Mouse (Mus musculus): ENCODE measurements around the gene Bcl6. TPM values are rescaled to one million over a fixed set of nuclear protein-coding genes. Genes with fewer than 3 reads are reported as not detected.

Bcl6 gene
- polyA plus RNA-seq, 1 experiment from 2014 or later, result 0.49 TPM

GRCm38 (mm10) chr16:24021722-24022121 is 33.1 kb upstream of the Bcl6 start:
- no peak for ATAC-seq (replicated peaks; ENCODE audit: low FRiP score, low TSS enrichment, low read depth)

GRCm38 (mm10) chr16:24016742-24017141 is 28.1 kb upstream of the Bcl6 start:
- Histone ChIP-seq H3K9ac (ENCODE audit: low read length) (no peak overlapping the region), H3K27me3 (replicated peaks; ENCODE audit: control insufficient read depth, insufficient read depth, low read length) (no peaks in the 10 kb centered on the region), H3K36me3 (ENCODE audit: control insufficient read depth, insufficient read depth, low read length) (no peaks in the 10 kb centered on the region), H3K4me2 (ENCODE audit: low read length) (no peak overlapping the region), H3K9me3 (ENCODE audit: control insufficient read depth, low read length) (no peaks in the 10 kb centered on the region), H3K27ac (ENCODE audit: low read depth) (no peak overlapping the region), H3K4me3 (ENCODE audit: low read depth, low read length) (no peak overlapping the region), H3K4me1 (replicated peaks; ENCODE audit: control insufficient read depth, insufficient read depth, low read length) (no peaks in the 10 kb centered on the region)
- 69% methylated on average over 5 of the region's 5 CpGs for WGBS
- no peak for DNase-seq (ENCODE audit: low spot score)
- ATAC-seq (replicated peaks; ENCODE audit: low FRiP score, low TSS enrichment, low read depth), result no peak

More at GRCm38 (mm10) chr16:24021722-24022121, 33.1 kb upstream of the Bcl6 start:
- H3K9ac ChIP-seq (ENCODE audit: low read length), result no peak overlapping the region
- H3K36me3 ChIP-seq (ENCODE audit: control insufficient read depth, insufficient read depth, low read length), result no peaks in the 10 kb centered on the region
- no peak overlapping the region for H3K4me3 ChIP-seq (ENCODE audit: low read depth, low read length)
- H3K9me3 ChIP-seq (ENCODE audit: control insufficient read depth, low read length), result no peaks in the 10 kb centered on the region
- H3K27ac ChIP-seq (ENCODE audit: low read depth), result no peak overlapping the region
- H3K4me1 ChIP-seq (replicated peaks; ENCODE audit: control insufficient read depth, insufficient read depth, low read length), result no peaks in the 10 kb centered on the region
- DNase-seq (ENCODE audit: low spot score), result no peak
- no peak overlapping the region for H3K4me2 ChIP-seq (ENCODE audit: low read length)
- no peaks in the 10 kb centered on the region for H3K27me3 ChIP-seq (replicated peaks; ENCODE audit: control insufficient read depth, insufficient read depth, low read length)
- WGBS, result 54% methylated on average over 1 of the region's 1 CpGs

GRCm38 (mm10) chr16:24016273-24016672 is 27.6 kb upstream of the Bcl6 start:
- Histone ChIP-seq H3K4me2 (ENCODE audit: low read length) (no peak overlapping the region), H3K9ac (ENCODE audit: low read length) (no peak overlapping the region), H3K9me3 (ENCODE audit: control insufficient read depth, low read length) (no peaks in the 10 kb centered on the region), H3K4me1 (replicated peaks; ENCODE audit: control insufficient read depth, insufficient read depth, low read length) (no peaks in the 10 kb centered on the region), H3K27me3 (replicated peaks; ENCODE audit: control insufficient read depth, insufficient read depth, low read length) (no peaks in the 10 kb centered on the region), H3K36me3 (ENCODE audit: control insufficient read depth, insufficient read depth, low read length) (no peaks in the 10 kb centered on the region), H3K27ac (ENCODE audit: low read depth) (no peak overlapping the region), H3K4me3 (ENCODE audit: low read depth, low read length) (no peak overlapping the region)
- DNase-seq (ENCODE audit: low spot score) (no peak), ATAC-seq (replicated peaks; ENCODE audit: low FRiP score, low TSS enrichment, low read depth) (no peak)
- 58% methylated on average over 6 of the region's 6 CpGs for WGBS

- Histone ChIP-seq H3K27me3 (replicated peaks; ENCODE audit: control insufficient read depth, insufficient read depth, low read length) (no peaks in the 10 kb centered on the region), H3K36me3 (ENCODE audit: control insufficient read depth, insufficient read depth, low read length) (no peaks in the 10 kb centered on the region), H3K27ac (ENCODE audit: low read depth) (no peak overlapping the region), H3K4me2 (ENCODE audit: low read length) (no peak overlapping the region), H3K4me1 (replicated peaks; ENCODE audit: control insufficient read depth, insufficient read depth, low read length) (no peaks in the 10 kb centered on the region), H3K9me3 (ENCODE audit: control insufficient read depth, low read length) (no peaks in the 10 kb centered on the region), H3K9ac (ENCODE audit: low read length) (no peak overlapping the region), H3K4me3 (ENCODE audit: low read depth, low read length) (no peak overlapping the region)
- DNase-seq (ENCODE audit: low spot score), result no peak
- 85% methylated on average over 3 of the region's 3 CpGs for WGBS
- no peak for ATAC-seq (replicated peaks; ENCODE audit: low FRiP score, low TSS enrichment, low read depth)
Measured at GRCm38 (mm10) chr16:24014378-24014777, 25.7 kb upstream of the Bcl6 start.

- Histone ChIP-seq H3K4me3 (ENCODE audit: low read depth, low read length) (no peak overlapping the region), H3K9me3 (ENCODE audit: control insufficient read depth, low read length) (no peaks in the 10 kb centered on the region), H3K36me3 (ENCODE audit: control insufficient read depth, insufficient read depth, low read length) (no peaks in the 10 kb centered on the region), H3K27me3 (replicated peaks; ENCODE audit: control insufficient read depth, insufficient read depth, low read length) (no peaks in the 10 kb centered on the region), H3K9ac (ENCODE audit: low read length) (no peak overlapping the region), H3K4me1 (replicated peaks; ENCODE audit: control insufficient read depth, insufficient read depth, low read length) (no peaks in the 10 kb centered on the region), H3K27ac (ENCODE audit: low read depth) (no peak overlapping the region), H3K4me2 (ENCODE audit: low read length) (no peak overlapping the region)
- no peak for DNase-seq (ENCODE audit: low spot score)
- ATAC-seq (replicated peaks; ENCODE audit: low FRiP score, low TSS enrichment, low read depth), result no peak
- WGBS, result 41% methylated on average over 3 of the region's 3 CpGs
Measured at GRCm38 (mm10) chr16:24012066-24012465, 23.4 kb upstream of the Bcl6 start.

GRCm38 (mm10) chr16:24011306-24011705 is 22.7 kb upstream of the Bcl6 start:
- H3K36me3 ChIP-seq (ENCODE audit: control insufficient read depth, insufficient read depth, low read length), result no peaks in the 10 kb centered on the region
- ATAC-seq (replicated peaks; ENCODE audit: low FRiP score, low TSS enrichment, low read depth) (no peak), DNase-seq (ENCODE audit: low spot score) (no peak)
- H3K27ac ChIP-seq (ENCODE audit: low read depth), result no peak overlapping the region
- H3K9ac ChIP-seq (ENCODE audit: low read length), result no peak overlapping the region
- H3K4me2 ChIP-seq (ENCODE audit: low read length), result no peak overlapping the region
- no peaks in the 10 kb centered on the region for H3K9me3 ChIP-seq (ENCODE audit: control insufficient read depth, low read length)
- H3K4me1 ChIP-seq (replicated peaks; ENCODE audit: control insufficient read depth, insufficient read depth, low read length), result no peaks in the 10 kb centered on the region
- no peak overlapping the region for H3K4me3 ChIP-seq (ENCODE audit: low read depth, low read length)
- 76% methylated on average over 3 of the region's 3 CpGs for WGBS
- no peaks in the 10 kb centered on the region for H3K27me3 ChIP-seq (replicated peaks; ENCODE audit: control insufficient read depth, insufficient read depth, low read length)

GRCm38 (mm10) chr16:24009891-24010290 is 21.2 kb upstream of the Bcl6 start:
- Histone ChIP-seq H3K4me2 (ENCODE audit: low read length) (no peak overlapping the region), H3K4me3 (ENCODE audit: low read depth, low read length) (no peak overlapping the region), H3K27ac (ENCODE audit: low read depth) (no peak overlapping the region), H3K4me1 (replicated peaks; ENCODE audit: control insufficient read depth, insufficient read depth, low read length) (no peaks in the 10 kb centered on the region), H3K9ac (ENCODE audit: low read length) (no peak overlapping the region), H3K27me3 (replicated peaks; ENCODE audit: control insufficient read depth, insufficient read depth, low read length) (no peaks in the 10 kb centered on the region), H3K9me3 (ENCODE audit: control insufficient read depth, low read length) (no peaks in the 10 kb centered on the region), H3K36me3 (ENCODE audit: control insufficient read depth, insufficient read depth, low read length) (no peaks in the 10 kb centered on the region)
- ATAC-seq (replicated peaks; ENCODE audit: low FRiP score, low TSS enrichment, low read depth) (no peak), DNase-seq (ENCODE audit: low spot score) (no peak)
- WGBS, result 90% methylated on average over 2 of the region's 2 CpGs

GRCm38 (mm10) chr16:24005928-24006327 is 17.3 kb upstream of the Bcl6 start:
- no peak overlapping the region for H3K4me3 ChIP-seq (ENCODE audit: low read depth, low read length)
- H3K27me3 ChIP-seq (replicated peaks; ENCODE audit: control insufficient read depth, insufficient read depth, low read length), result no peaks in the 10 kb centered on the region
- no peaks in the 10 kb centered on the region for H3K36me3 ChIP-seq (ENCODE audit: control insufficient read depth, insufficient read depth, low read length)
- H3K9me3 ChIP-seq (ENCODE audit: control insufficient read depth, low read length), result no peaks in the 10 kb centered on the region
- WGBS, result 88% methylated on average over 8 of the region's 8 CpGs
- DNase-seq (ENCODE audit: low spot score) (no peak), ATAC-seq (replicated peaks; ENCODE audit: low FRiP score, low TSS enrichment, low read depth) (no peak)
- H3K27ac ChIP-seq (ENCODE audit: low read depth), result no peak overlapping the region
- no peak overlapping the region for H3K4me2 ChIP-seq (ENCODE audit: low read length)
- H3K4me1 ChIP-seq (replicated peaks; ENCODE audit: control insufficient read depth, insufficient read depth, low read length), result no peaks in the 10 kb centered on the region
- no peak overlapping the region for H3K9ac ChIP-seq (ENCODE audit: low read length)

- DNase-seq (ENCODE audit: low spot score) (no peak), ATAC-seq (replicated peaks; ENCODE audit: low FRiP score, low TSS enrichment, low read depth) (no peak)
- H3K4me3 ChIP-seq (ENCODE audit: low read depth, low read length), result no peak overlapping the region
- H3K9ac ChIP-seq (ENCODE audit: low read length), result no peak overlapping the region
- no peak overlapping the region for H3K4me2 ChIP-seq (ENCODE audit: low read length)
- peaks cover 9% of the 10 kb centered on the region for H3K4me1 ChIP-seq (replicated peaks; ENCODE audit: control insufficient read depth, insufficient read depth, low read length)
- no peaks in the 10 kb centered on the region for H3K27me3 ChIP-seq (replicated peaks; ENCODE audit: control insufficient read depth, insufficient read depth, low read length)
- H3K27ac ChIP-seq (ENCODE audit: low read depth), result no peak overlapping the region
- WGBS, result 80% methylated on average over 6 of the region's 6 CpGs
- H3K36me3 ChIP-seq (ENCODE audit: control insufficient read depth, insufficient read depth, low read length), result no peaks in the 10 kb centered on the region
- no peaks in the 10 kb centered on the region for H3K9me3 ChIP-seq (ENCODE audit: control insufficient read depth, low read length)
Measured at GRCm38 (mm10) chr16:23997912-23998311, 9.3 kb upstream of the Bcl6 start.

Data from intestine, embryonic 14.5 days (tissue).